Mouse (Mus musculus) liver, embryonic 12.5 days (tissue): ENCODE results near the gene Lrrc73. TPM values are rescaled to one million over a fixed set of nuclear protein-coding genes. Genes with fewer than 3 reads are reported as not detected.
A peak's percentile ranks its signal among the peaks of the same experiment; 100 is the strongest.

Experiments used
- ATAC-seq: fragments of 200-750 bp; cut with Nextera tagmentation; 2 replicates; pipeline ENCODE4 v1.8.0; 2017; ENCODE audit warnings: moderate number of reproducible peaks, mild to moderate bottlenecking, moderate library complexity
- H3K27ac ChIP-seq: fragments of 300-500 bp; sonication (generic); 2 replicates; pipeline ENCODE4 v1.5.1; 2016; ENCODE audit warnings: mild to moderate bottlenecking
- H3K27me3 ChIP-seq: fragments of 300-500 bp; sonication (generic); replicated peaks from 2 replicates; pipeline ENCODE4 v1.6.1; 2016; ENCODE audit warnings: mild to moderate bottlenecking, moderate library complexity
- H3K36me3 ChIP-seq: fragments of 300-500 bp; sonication (generic); 2 replicates; pipeline ENCODE4 v1.6.1; 2016; ENCODE audit warnings: mild to moderate bottlenecking, moderate library complexity
- H3K4me1 ChIP-seq: fragments of 300-500 bp; sonication (generic); 2 replicates; pipeline ENCODE4 v1.6.1; 2016
- H3K4me2 ChIP-seq: fragments of 300-500 bp; sonication (generic); 2 replicates; pipeline ENCODE4 v1.6.1; 2016; ENCODE audit warnings: mild to moderate bottlenecking, moderate library complexity
- H3K4me3 ChIP-seq: fragments of 300-500 bp; sonication (generic); 2 replicates; pipeline ENCODE4 v1.5.1; 2016; ENCODE audit warnings: mild to moderate bottlenecking, moderate library complexity
- H3K9ac ChIP-seq: fragments of 300-500 bp; sonication (generic); 2 replicates; pipeline ENCODE4 v1.6.1; 2016; ENCODE audit warnings: mild to moderate bottlenecking, moderate library complexity
- H3K9me3 ChIP-seq: fragments of 300-500 bp; sonication (generic); replicated peaks from 2 replicates; pipeline ENCODE4 v1.6.1; 2016; ENCODE audit warnings: mild to moderate bottlenecking, moderate library complexity
- WGBS: fragments of 180-500 bp; shearing (Covaris S2); methylation state at CpG from one replicate; pipeline ENCODE4 v1.1.7; 2016; ENCODE audit not compliant: insufficient replicate concordance; 5-methylcytosine and 5-hydroxymethylcytosine counted together
- polyA plus RNA-seq: library from polyadenylated mRNA; unstranded; fragments of >200 nt; fragmentation: Nextera tagmentation; extraction: Ambion mirVana; gene quantifications from 2 replicates; pipeline ENCODE4 v1.2.1, GENCODE M21; 2016

Gene Lrrc73
- polyA plus RNA-seq, 1 experiment from 2014 or later, result 0.14 TPM

GRCm38 (mm10) chr17:46265502-46265901 is 12.2 kb downstream of the Lrrc73 start:
- H3K27me3 ChIP-seq, result no peaks in the 10 kb centered on the region
- no peaks in the 10 kb centered on the region for H3K9me3 ChIP-seq
- no peak overlapping the region for H3K9ac ChIP-seq
- no peak overlapping the region for H3K4me2 ChIP-seq
- H3K4me1 ChIP-seq, result 0 out of 2 replicates have a peak, but pooled peaks cover 5% of the 10 kb centered on the region
- H3K27ac ChIP-seq, result no peak overlapping the region
- H3K4me3 ChIP-seq, result no peak overlapping the region
- 0 out of 2 replicates have a peak, but pooled peaks have one; percentile 14 for ATAC-seq
- WGBS, result 85% methylated on average over 12 of the region's 12 CpGs
- H3K36me3 ChIP-seq, result peaks cover 94% of the 10 kb centered on the region

GRCm38 (mm10) chr17:46265918-46266618 is 12.7 kb downstream of the Lrrc73 start:
- no peaks in the 10 kb centered on the region for H3K27me3 ChIP-seq
- ATAC-seq, result peak; percentile 36; the same call in 1 of the 2 replicates
- no peak overlapping the region for H3K27ac ChIP-seq
- 34% methylated on average over 14 of the region's 14 CpGs for WGBS
- 0 out of 2 replicates have a peak, but pooled peaks cover 5% of the 10 kb centered on the region for H3K4me1 ChIP-seq
- H3K9ac ChIP-seq, result no peak overlapping the region
- no peaks in the 10 kb centered on the region for H3K9me3 ChIP-seq
- H3K4me2 ChIP-seq, result no peak overlapping the region
- peaks cover 94% of the 10 kb centered on the region for H3K36me3 ChIP-seq
- H3K4me3 ChIP-seq, result no peak overlapping the region

GRCm38 (mm10) chr17:46266986-46267385 is 13.7 kb downstream of the Lrrc73 start:
- H3K9ac ChIP-seq, result no peak overlapping the region
- no peaks in the 10 kb centered on the region for H3K9me3 ChIP-seq
- no peaks in the 10 kb centered on the region for H3K27me3 ChIP-seq
- no peak overlapping the region for H3K4me3 ChIP-seq
- no peak overlapping the region for H3K4me2 ChIP-seq
- H3K27ac ChIP-seq, result no peak overlapping the region
- H3K36me3 ChIP-seq, result peaks cover 94% of the 10 kb centered on the region
- no peak for ATAC-seq
- 65% methylated on average over 6 of the region's 6 CpGs for WGBS
- 0 out of 2 replicates have a peak, but pooled peaks cover 5% of the 10 kb centered on the region for H3K4me1 ChIP-seq

- 0 out of 2 replicates have a peak, but pooled peaks cover 5% of the 10 kb centered on the region for H3K4me1 ChIP-seq
- no peaks in the 10 kb centered on the region for H3K27me3 ChIP-seq
- WGBS, result 80% methylated on average over 7 of the region's 7 CpGs
- H3K4me2 ChIP-seq, result no peak overlapping the region
- no peak for ATAC-seq
- H3K27ac ChIP-seq, result no peak overlapping the region
- peaks cover 94% of the 10 kb centered on the region for H3K36me3 ChIP-seq
- H3K4me3 ChIP-seq, result no peak overlapping the region
- no peaks in the 10 kb centered on the region for H3K9me3 ChIP-seq
- no peak overlapping the region for H3K9ac ChIP-seq
These were observed 14.2 kb downstream of the Lrrc73 start for GRCm38 (mm10) chr17:46267511-46267910.

- Histone ChIP-seq H3K4me3 (no peak overlapping the region), H3K9me3 (no peaks in the 10 kb centered on the region), H3K27me3 (no peaks in the 10 kb centered on the region), H3K4me1 (0 out of 2 replicates have a peak, but pooled peaks cover 5% of the 10 kb centered on the region), H3K9ac (no peak overlapping the region), H3K4me2 (no peak overlapping the region), H3K36me3 (peaks cover 91% of the 10 kb centered on the region), H3K27ac (no peak overlapping the region)
- 71% methylated on average over 10 of the region's 10 CpGs for WGBS
- ATAC-seq, result no peak
These were observed 14.8 kb downstream of the Lrrc73 start for GRCm38 (mm10) chr17:46268026-46268720.

- no peak for ATAC-seq
- H3K36me3 ChIP-seq, result peaks cover 89% of the 10 kb centered on the region
- no peaks in the 10 kb centered on the region for H3K9me3 ChIP-seq
- 0 out of 2 replicates have a peak, but pooled peaks cover 5% of the 10 kb centered on the region for H3K4me1 ChIP-seq
- H3K4me2 ChIP-seq, result no peak overlapping the region
- H3K4me3 ChIP-seq, result no peak overlapping the region
- H3K27me3 ChIP-seq, result no peaks in the 10 kb centered on the region
- H3K27ac ChIP-seq, result no peak overlapping the region
- no peak overlapping the region for H3K9ac ChIP-seq
- WGBS, result 79% methylated on average over 19 of the region's 19 CpGs
These were observed 16.6 kb downstream of the Lrrc73 start for GRCm38 (mm10) chr17:46269771-46270534.

GRCm38 (mm10) chr17:46272058-46272457 is 18.7 kb downstream of the Lrrc73 start:
- 77% methylated on average over 2 of the region's 2 CpGs for WGBS
- Histone ChIP-seq H3K9ac (no peak overlapping the region), H3K36me3 (peaks cover 83% of the 10 kb centered on the region), H3K4me2 (no peak overlapping the region), H3K4me3 (no peak overlapping the region), H3K4me1 (peaks cover 13% of the 10 kb centered on the region), H3K27me3 (no peaks in the 10 kb centered on the region), H3K9me3 (no peaks in the 10 kb centered on the region), H3K27ac (no peak overlapping the region)
- no peak for ATAC-seq

- no peak overlapping the region for H3K4me2 ChIP-seq
- no peak overlapping the region for H3K4me3 ChIP-seq
- no peaks in the 10 kb centered on the region for H3K9me3 ChIP-seq
- WGBS, result 76% methylated on average over 5 of the region's 5 CpGs
- no peaks in the 10 kb centered on the region for H3K27me3 ChIP-seq
- no peak for ATAC-seq
- H3K4me1 ChIP-seq, result peaks cover 13% of the 10 kb centered on the region
- no peak overlapping the region for H3K9ac ChIP-seq
- no peak overlapping the region for H3K27ac ChIP-seq
- H3K36me3 ChIP-seq, result peaks cover 83% of the 10 kb centered on the region
These were observed 19.3 kb downstream of the Lrrc73 start for GRCm38 (mm10) chr17:46272675-46273074.

GRCm38 (mm10) chr17:46273803-46274236 is 20.5 kb downstream of the Lrrc73 start:
- WGBS, result 75% methylated on average over 1 of the region's 1 CpGs
- Histone ChIP-seq H3K4me1 (peaks cover 13% of the 10 kb centered on the region), H3K9ac (no peak overlapping the region), H3K27me3 (no peaks in the 10 kb centered on the region), H3K27ac (no peak overlapping the region), H3K9me3 (no peaks in the 10 kb centered on the region), H3K36me3 (peaks cover 86% of the 10 kb centered on the region), H3K4me3 (no peak overlapping the region), H3K4me2 (no peak overlapping the region)
- no peak for ATAC-seq

- Histone ChIP-seq H3K4me1 (peaks cover 13% of the 10 kb centered on the region), H3K9ac (no peak overlapping the region), H3K27me3 (no peaks in the 10 kb centered on the region), H3K4me3 (no peak overlapping the region), H3K9me3 (no peaks in the 10 kb centered on the region), H3K27ac (no peak overlapping the region), H3K4me2 (no peak overlapping the region), H3K36me3 (peaks cover 86% of the 10 kb centered on the region)
- ATAC-seq, result no peak
- 76% methylated on average over 6 of the region's 6 CpGs for WGBS
These were observed 21.1 kb downstream of the Lrrc73 start for GRCm38 (mm10) chr17:46274465-46274864.

GRCm38 (mm10) chr17:46275034-46275433 is 21.7 kb downstream of the Lrrc73 start:
- no peak overlapping the region for H3K27ac ChIP-seq
- H3K4me1 ChIP-seq, result peaks cover 13% of the 10 kb centered on the region
- H3K36me3 ChIP-seq, result peaks cover 86% of the 10 kb centered on the region
- H3K27me3 ChIP-seq, result no peaks in the 10 kb centered on the region
- no peak overlapping the region for H3K4me3 ChIP-seq
- H3K9me3 ChIP-seq, result no peaks in the 10 kb centered on the region
- no peak for ATAC-seq
- no peak overlapping the region for H3K9ac ChIP-seq
- no peak overlapping the region for H3K4me2 ChIP-seq
- WGBS, result 79% methylated on average over 6 of the region's 6 CpGs

- Histone ChIP-seq H3K4me3 (no peak overlapping the region), H3K4me2 (no peak overlapping the region), H3K36me3 (peaks cover 86% of the 10 kb centered on the region), H3K9me3 (no peaks in the 10 kb centered on the region), H3K27me3 (no peaks in the 10 kb centered on the region), H3K9ac (no peak overlapping the region), H3K4me1 (peaks cover 13% of the 10 kb centered on the region), H3K27ac (no peak overlapping the region)
- WGBS, result 63% methylated on average over 10 of the region's 10 CpGs
- no peak for ATAC-seq
These were observed 22.2 kb downstream of the Lrrc73 start for GRCm38 (mm10) chr17:46275506-46275905.
